Mouse (Mus musculus): ENCODE data around the gene Dpysl4. TPM values are rescaled to one million over a fixed set of nuclear protein-coding genes. Genes with fewer than 3 reads are reported as not detected.

Gene Dpysl4
- polyA plus RNA-seq (2016; fragmentation: Nextera tagmentation; extraction: Ambion mirVana) = 19.6 and 32.8 TPM in 2 replicates

DNA sequence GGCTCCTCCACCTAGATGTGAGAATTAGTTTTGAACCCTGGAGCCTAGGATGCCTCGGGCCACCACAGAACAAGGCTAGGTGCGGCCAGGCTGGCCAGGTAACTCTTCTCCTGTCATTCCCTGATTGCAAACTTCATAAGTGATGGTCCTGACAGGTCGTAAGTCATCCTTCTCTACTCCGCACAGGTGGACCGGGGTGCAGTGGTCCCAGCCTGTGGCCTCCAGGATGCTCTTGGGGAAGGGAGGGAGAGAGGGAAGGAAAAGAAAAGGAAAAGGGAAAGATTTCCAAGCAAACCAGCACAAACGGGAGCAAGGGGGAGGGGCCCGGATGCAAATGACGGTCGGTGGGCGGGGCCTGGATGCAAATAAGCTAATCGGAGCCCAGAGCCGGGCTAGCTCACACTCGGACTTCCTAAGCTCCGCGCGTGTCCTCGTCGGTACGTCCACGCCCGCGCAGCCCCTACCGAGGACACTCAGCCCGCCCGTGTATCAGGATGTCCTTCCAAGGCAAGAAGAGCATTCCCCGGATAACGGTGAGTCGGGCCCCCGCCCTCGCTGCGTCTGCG, at the start of gene Dpysl4:
Dpysl4 (plus strand) TSS at position 373 of the 566 bp plus-strand sequence.
- H3K4me1 ChIP-seq = peaks cover 21% of the 10 kb centered on the region
- peaks cover 11% of the 10 kb centered on the region for H3K36me3 ChIP-seq
- 6% methylated on average over 32 of the region's 32 CpGs for whole genome bisulfite sequencing
- DNase-seq (ENCODE audit: low spot score) = no peak
- peak within 1 kb of the TSS; percentile 76 for H3K4me3 ChIP-seq
- peaks cover 52% of the 10 kb centered on the region for H3K27me3 ChIP-seq (ENCODE audit: low read depth, poor library complexity, severe bottlenecking)
- peak within 1 kb of the TSS; percentile 84 for H3K27ac ChIP-seq
- H3K9me3 ChIP-seq (replicated peaks) = no peaks in the 10 kb centered on the region

DNA sequence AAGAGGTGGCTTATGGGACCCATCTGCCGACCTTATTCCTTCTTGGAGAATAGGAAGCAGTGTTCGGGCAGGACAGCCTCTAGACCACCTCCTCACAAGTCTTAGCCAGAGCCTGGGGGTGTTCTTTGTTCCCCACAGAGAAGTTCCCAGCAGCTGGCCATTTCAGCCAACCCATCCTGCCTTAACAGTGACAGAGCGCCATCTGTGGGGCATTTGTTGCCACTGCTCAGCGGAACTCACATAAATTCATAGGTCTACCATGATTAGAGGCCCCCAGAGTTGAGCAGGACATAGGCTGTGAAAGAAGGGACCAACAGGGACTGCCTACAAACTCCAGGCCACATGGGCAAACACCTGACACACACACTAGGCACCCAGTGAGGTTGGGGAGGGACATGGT, 22.4 kb upstream of the Dpysl4 start:
- no peak overlapping the region for H3K27ac ChIP-seq
- H3K36me3 ChIP-seq = no peaks in the 10 kb centered on the region
- H3K9me3 ChIP-seq (replicated peaks) = no peaks in the 10 kb centered on the region
- DNase-seq (ENCODE audit: low spot score) = no peak
- no peaks in the 10 kb centered on the region for H3K4me1 ChIP-seq
- H3K27me3 ChIP-seq (ENCODE audit: low read depth, poor library complexity, severe bottlenecking) = peaks cover 4% of the 10 kb centered on the region; the same call in 1 of the 2 replicates
- 55% methylated on average over 4 of the region's 4 CpGs for WGBS
- no peak overlapping the region for H3K4me3 ChIP-seq

DNA sequence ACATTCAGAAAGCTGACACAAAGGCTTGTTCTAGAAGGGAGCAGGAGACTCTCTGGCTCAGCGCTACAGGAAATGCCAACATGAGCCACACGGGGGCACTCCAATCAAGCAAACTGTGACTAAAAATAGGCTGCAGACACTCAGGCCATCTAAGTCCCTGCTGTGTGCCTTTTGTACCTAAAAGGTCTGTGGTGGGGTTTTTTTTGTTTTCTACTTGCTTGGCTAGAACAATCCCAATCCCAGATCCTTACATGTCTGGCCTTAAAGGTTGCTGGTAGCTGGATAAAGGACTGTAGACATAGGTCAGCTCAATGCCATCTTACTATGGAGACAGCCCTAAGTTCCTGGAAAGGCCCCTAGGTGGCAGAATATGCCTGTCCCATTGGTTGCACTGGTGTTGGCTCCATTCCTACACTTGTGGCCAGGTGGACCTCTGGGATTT, 17.6 kb upstream of the Dpysl4 start:
- Histone ChIP-seq H3K27ac (no peak overlapping the region), H3K4me3 (no peak overlapping the region), H3K36me3 (no peaks in the 10 kb centered on the region), H3K9me3 (replicated peaks) (no peaks in the 10 kb centered on the region), H3K27me3 (ENCODE audit: low read depth, poor library complexity, severe bottlenecking) (peaks cover 4% of the 10 kb centered on the region; the same call in 1 of the 2 replicates), H3K4me1 (no peaks in the 10 kb centered on the region)
- 0% methylated on average over 2 of the region's 2 CpGs for WGBS
- DNase-seq (ENCODE audit: low spot score) = peak; percentile 84

DNA sequence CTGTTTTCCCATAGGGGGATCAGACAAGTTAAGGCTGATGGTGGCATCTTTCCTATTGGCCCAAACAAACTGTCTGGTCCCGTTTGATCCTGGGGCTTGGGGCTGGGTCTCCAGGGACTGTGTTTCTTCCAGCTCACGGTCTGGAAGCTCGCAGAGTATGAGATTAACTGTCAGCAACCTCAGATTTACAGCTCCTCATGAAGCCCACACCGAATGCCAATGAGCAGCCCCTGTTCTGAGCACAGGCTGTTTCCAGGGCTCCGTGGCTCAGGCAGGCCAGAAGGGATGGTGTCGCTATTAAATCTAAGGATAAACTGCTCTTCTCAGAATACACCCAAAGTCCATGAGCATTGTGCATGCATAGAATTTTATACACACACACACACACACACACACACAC, 11.6 kb upstream of the Dpysl4 start:
- 26% methylated on average over 6 of the region's 6 CpGs for WGBS
- Histone ChIP-seq H3K27me3 (ENCODE audit: low read depth, poor library complexity, severe bottlenecking) (peaks cover 17% of the 10 kb centered on the region), H3K4me3 (no peak overlapping the region), H3K36me3 (no peaks in the 10 kb centered on the region), H3K4me1 (peaks cover 29% of the 10 kb centered on the region), H3K27ac (no peak overlapping the region), H3K9me3 (replicated peaks) (no peaks in the 10 kb centered on the region)
- no peak for DNase-seq (ENCODE audit: low spot score)

DNA sequence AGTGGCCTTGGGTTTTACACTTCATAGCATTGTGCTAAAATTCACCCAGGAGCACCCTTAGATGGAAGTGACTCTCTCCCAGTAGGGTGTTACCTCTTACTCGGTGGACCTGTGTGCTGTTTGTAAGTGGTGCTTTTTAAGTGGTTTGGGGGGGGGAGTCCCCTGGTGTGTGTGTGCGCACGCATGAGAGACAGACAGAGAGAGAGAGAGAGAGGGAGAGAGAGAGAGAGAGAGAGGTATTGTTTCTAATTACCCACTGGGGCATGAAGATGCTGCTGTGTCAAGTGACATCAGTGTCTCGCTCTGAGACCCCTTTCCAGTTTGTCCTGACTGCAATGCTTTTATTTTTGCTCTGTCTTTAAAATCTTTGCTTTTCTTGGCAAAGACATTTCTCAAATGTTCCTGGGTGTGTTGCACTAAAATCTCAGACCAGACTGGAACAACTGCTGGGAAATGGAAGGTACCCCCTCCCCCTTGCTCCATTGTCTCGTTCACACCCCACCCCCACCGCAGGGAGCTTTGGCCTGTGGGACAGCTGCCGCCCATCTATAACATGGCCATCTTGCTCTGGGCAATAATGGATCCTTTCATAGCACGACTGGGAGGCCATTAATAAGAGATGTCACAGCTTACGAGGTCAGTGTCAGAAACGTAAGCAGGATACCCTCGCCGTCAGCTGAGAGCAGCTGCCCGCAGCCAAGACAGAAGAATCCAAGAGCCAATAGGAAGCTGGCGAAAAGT, 10.6 kb upstream of the Dpysl4 start:
- WGBS = 53% methylated on average over 14 of the region's 14 CpGs
- no peak for DNase-seq (ENCODE audit: low spot score)
- H3K4me1 ChIP-seq = peaks cover 29% of the 10 kb centered on the region
- no peak overlapping the region for H3K4me3 ChIP-seq
- H3K27ac ChIP-seq = no peak overlapping the region
- H3K9me3 ChIP-seq (replicated peaks) = no peaks in the 10 kb centered on the region
- H3K36me3 ChIP-seq = no peaks in the 10 kb centered on the region
- H3K27me3 ChIP-seq (ENCODE audit: low read depth, poor library complexity, severe bottlenecking) = peaks cover 17% of the 10 kb centered on the region

DNA sequence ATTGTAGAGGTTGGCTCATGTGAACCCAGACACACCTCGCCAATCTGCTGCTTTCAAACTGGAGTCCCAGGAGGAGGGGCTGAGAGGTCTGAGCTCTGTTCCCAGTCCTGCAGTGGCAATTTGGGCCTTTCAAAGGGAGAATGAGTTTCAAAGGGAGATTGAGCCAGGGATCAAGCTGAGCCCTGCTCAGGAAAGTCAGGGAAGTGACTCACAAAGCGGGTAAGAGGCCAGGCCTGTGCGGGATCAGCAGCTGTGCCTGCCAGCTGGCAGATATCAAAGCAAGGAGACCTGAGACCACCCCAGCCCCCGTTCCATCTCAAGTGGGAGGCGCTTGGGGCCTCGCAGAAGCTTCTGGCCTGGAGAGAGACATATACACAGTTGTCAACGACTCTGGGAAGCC, 8.5 kb upstream of the Dpysl4 start:
- H3K9me3 ChIP-seq (replicated peaks) = no peaks in the 10 kb centered on the region
- peak overlapping the region; percentile 65; the same call in 1 of the 2 replicates for H3K27ac ChIP-seq
- WGBS = 13% methylated on average over 7 of the region's 7 CpGs
- H3K36me3 ChIP-seq = no peaks in the 10 kb centered on the region
- no peak overlapping the region for H3K4me3 ChIP-seq
- H3K4me1 ChIP-seq = peaks cover 29% of the 10 kb centered on the region
- DNase-seq (ENCODE audit: low spot score) = no peak
- peaks cover 17% of the 10 kb centered on the region for H3K27me3 ChIP-seq (ENCODE audit: low read depth, poor library complexity, severe bottlenecking)

DNA sequence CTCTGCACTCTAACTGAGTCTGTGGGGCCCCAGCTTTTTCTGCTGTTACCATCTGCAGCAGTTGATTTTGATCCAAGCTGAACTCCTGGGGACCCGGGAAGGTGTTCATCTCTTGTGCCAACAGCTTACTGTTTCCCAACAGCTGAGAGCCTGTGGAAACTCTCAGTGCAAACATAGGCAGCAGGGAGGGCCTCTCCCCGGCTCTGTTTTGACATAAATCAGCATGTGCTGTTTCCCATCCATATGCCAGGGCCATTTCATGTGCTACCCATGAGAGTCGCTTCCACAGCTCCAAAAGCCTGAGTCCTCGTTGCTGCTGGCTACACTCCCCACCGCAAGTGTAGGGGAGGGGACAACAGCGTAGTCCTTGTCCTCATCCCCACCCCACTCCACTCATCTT, 7.6 kb upstream of the Dpysl4 start:
- H3K4me1 ChIP-seq = peaks cover 29% of the 10 kb centered on the region
- DNase-seq (ENCODE audit: low spot score) = no peak
- 73% methylated on average over 6 of the region's 6 CpGs for WGBS
- peaks cover 17% of the 10 kb centered on the region for H3K27me3 ChIP-seq (ENCODE audit: low read depth, poor library complexity, severe bottlenecking)
- H3K4me3 ChIP-seq = no peak overlapping the region
- no peak overlapping the region for H3K27ac ChIP-seq
- H3K36me3 ChIP-seq = no peaks in the 10 kb centered on the region
- H3K9me3 ChIP-seq (replicated peaks) = no peaks in the 10 kb centered on the region

DNA sequence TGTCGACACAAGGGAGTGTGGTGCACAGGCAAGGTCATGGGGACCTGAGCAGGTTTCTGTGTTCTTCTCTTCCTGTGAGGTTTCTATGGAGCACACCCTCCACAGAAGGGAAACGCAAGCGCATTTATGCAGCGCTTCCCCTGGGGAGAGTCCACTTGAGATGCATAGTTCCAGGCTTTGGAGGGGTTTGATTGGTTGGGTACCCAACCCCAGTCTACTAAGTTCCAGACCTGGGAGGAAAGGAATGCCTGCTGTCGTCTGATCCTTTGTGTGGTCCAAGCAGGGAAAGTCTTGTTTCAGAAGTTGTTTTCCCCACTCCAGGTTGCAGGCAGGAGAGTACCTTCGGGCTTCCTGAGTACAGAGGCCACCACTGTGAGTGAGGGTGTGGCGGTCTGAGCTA, 6.7 kb upstream of the Dpysl4 start:
- 75% methylated on average over 7 of the region's 7 CpGs for WGBS

DNA sequence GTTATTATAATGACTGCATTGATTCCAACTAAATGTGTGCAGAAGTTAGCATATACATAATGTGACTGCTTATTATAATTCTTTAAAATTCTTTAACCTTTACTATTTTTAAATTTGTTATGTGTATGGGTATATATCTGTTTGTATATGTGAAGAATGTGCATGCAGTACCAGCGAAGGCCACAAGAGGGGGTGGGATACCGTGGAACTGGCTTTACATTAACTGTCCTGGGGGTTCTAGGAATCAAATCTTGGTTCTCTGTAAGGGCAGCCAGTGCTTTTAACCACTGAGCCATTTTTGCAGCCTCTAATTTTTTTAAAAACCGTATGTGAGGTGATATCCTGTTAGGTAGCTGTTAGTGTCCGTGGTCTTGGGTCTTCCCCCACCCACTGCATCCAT, 5.1 kb upstream of the Dpysl4 start:
- H3K9me3 ChIP-seq (replicated peaks) = no peaks in the 10 kb centered on the region
- no peak overlapping the region for H3K4me3 ChIP-seq
- no peaks in the 10 kb centered on the region for H3K36me3 ChIP-seq
- DNase-seq (ENCODE audit: low spot score) = peak; percentile 51
- H3K27ac ChIP-seq = no peak overlapping the region
- H3K27me3 ChIP-seq (ENCODE audit: low read depth, poor library complexity, severe bottlenecking) = peaks cover 32% of the 10 kb centered on the region
- 71% methylated on average over 4 of the region's 4 CpGs for WGBS
- peaks cover 28% of the 10 kb centered on the region for H3K4me1 ChIP-seq

More for the DNA sequence above, 6.7 kb upstream of the Dpysl4 start:
- Histone ChIP-seq H3K4me3 (no peak overlapping the region), H3K36me3 (no peaks in the 10 kb centered on the region), H3K27me3 (ENCODE audit: low read depth, poor library complexity, severe bottlenecking) (peaks cover 17% of the 10 kb centered on the region), H3K4me1 (peaks cover 29% of the 10 kb centered on the region), H3K9me3 (replicated peaks) (no peaks in the 10 kb centered on the region), H3K27ac (no peak overlapping the region)
- no peak for DNase-seq (ENCODE audit: low spot score)

DNA sequence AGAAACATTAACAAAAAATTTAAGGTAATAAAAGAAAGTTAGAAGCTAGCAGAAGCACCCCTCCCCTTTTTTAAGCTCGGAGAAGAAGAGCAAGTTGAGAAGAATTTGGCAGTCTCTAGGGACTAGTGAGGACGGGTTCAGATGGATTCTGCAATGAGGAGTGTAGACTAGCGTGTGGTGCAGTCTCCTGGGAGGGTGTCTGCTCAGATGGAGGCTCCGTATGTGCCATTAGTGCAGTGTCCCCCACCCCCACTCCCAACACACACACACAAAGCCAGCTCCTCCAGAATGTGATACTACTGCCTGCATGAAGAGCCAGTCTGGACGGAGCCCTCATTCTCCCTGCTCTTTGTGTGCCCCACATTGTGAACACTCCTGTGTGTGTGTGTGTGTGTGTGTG, 4.6 kb upstream of the Dpysl4 start:
- 82% methylated on average over 5 of the region's 5 CpGs for WGBS
- Histone ChIP-seq H3K9me3 (replicated peaks) (no peaks in the 10 kb centered on the region), H3K27me3 (ENCODE audit: low read depth, poor library complexity, severe bottlenecking) (peaks cover 34% of the 10 kb centered on the region), H3K27ac (no peak overlapping the region), H3K36me3 (no peaks in the 10 kb centered on the region), H3K4me3 (no peak overlapping the region), H3K4me1 (peaks cover 30% of the 10 kb centered on the region)
- DNase-seq (ENCODE audit: low spot score) = no peak

DNA sequence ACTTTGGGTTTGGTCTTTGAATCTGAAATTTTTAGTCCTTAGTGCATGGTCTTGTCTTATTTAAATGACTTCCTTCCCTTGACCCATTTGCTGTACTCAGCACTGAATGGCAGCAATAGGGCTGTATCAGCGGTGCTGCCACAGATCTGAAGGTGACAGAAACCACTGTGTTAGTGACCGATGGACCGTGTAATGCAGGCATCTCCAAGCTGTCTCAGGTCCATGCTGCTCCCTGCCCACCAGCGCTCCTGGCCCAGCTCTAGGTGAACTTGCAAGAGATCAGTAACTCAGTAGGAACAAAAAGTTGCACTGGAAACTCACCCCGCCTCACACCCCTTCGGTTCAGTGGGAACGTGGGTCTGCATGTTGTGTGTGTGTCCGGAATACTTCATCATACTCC, 3.5 kb upstream of the Dpysl4 start:
- Histone ChIP-seq H3K27me3 (ENCODE audit: low read depth, poor library complexity, severe bottlenecking) (peaks cover 40% of the 10 kb centered on the region), H3K4me3 (no peak overlapping the region)
- 82% methylated on average over 8 of the region's 8 CpGs for WGBS

DNA sequence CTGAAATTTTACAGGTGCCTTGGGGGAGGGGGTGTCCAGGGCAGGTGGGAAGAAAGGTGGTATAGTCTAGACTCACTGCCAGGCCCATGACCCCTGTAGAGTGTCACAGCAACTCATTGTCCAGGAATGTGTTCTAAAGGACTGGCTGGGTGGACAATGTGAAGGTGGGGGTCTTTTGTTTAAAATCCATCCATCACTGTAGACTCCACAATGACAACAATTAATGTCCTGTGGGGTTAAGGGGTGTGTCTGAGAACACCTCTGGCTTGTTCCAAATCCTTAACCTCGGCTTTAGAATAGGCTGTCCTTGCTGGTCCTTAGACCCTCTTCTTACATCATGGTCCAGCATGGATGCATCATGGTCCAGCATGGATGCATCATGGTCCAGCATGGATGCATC, 1.5 kb upstream of the Dpysl4 start:
- Histone ChIP-seq H3K9me3 (replicated peaks) (no peaks in the 10 kb centered on the region), H3K27me3 (ENCODE audit: low read depth, poor library complexity, severe bottlenecking) (peaks cover 46% of the 10 kb centered on the region), H3K4me3 (no peak overlapping the region), H3K27ac (no peak overlapping the region), H3K4me1 (peaks cover 21% of the 10 kb centered on the region), H3K36me3 (no peaks in the 10 kb centered on the region)
- DNase-seq (ENCODE audit: low spot score) = no peak
- WGBS = 69% methylated on average over 1 of the region's 1 CpGs

More for the DNA sequence above, 3.5 kb upstream of the Dpysl4 start:
- H3K4me1 ChIP-seq = peaks cover 36% of the 10 kb centered on the region
- no peak overlapping the region for H3K27ac ChIP-seq
- DNase-seq (ENCODE audit: low spot score) = no peak
- no peaks in the 10 kb centered on the region for H3K9me3 ChIP-seq (replicated peaks)
- H3K36me3 ChIP-seq = no peaks in the 10 kb centered on the region
